Mouse (Mus musculus) liver, postnatal 0 days (tissue): Measurements from ENCODE around the gene Gpsm3. TPM values are rescaled to one million over a fixed set of nuclear protein-coding genes. Genes with fewer than 3 reads are reported as not detected.
"Not testable (repeated sequence)": the region's sequence is repeated elsewhere in the genome, so short reads cannot be mapped to it uniquely, and the experiment has no call there.

Experiments
- ATAC-seq: fragments of 200-750 bp; cut with Nextera tagmentation; 2 replicates; pipeline ENCODE4 v1.8.0; 2017; ENCODE audit warnings: mild to moderate bottlenecking, moderate library complexity
- DNase-seq: peaks from one replicate; pipeline ENCODE4 v3.0.0-alpha.2; 2016
- H3K27ac ChIP-seq: fragments of 300-500 bp; sonication (generic); 2 replicates; pipeline ENCODE4 v1.5.1; 2014; ENCODE audit warnings: antibody characterized with exemption, moderate library complexity, mild to moderate bottlenecking, low read depth
- H3K27me3 ChIP-seq: fragments of 300-500 bp; sonication (generic); 2 replicates; pipeline ENCODE4 v1.6.1; 2014; ENCODE audit warnings: low read length, control low read depth, mixed read lengths; ENCODE audit not compliant: insufficient read depth
- H3K36me3 ChIP-seq: fragments of 300-500 bp; sonication (generic); replicated peaks from 2 replicates; pipeline ENCODE4 v1.6.1; 2014; ENCODE audit warnings: mild to moderate bottlenecking, control low read depth, low read length, moderate library complexity, mixed read lengths; ENCODE audit not compliant: insufficient read depth
- H3K4me1 ChIP-seq: fragments of 300-500 bp; sonication (generic); 2 replicates; pipeline ENCODE4 v1.6.1; 2014; ENCODE audit warnings: antibody characterized with exemption, mild to moderate bottlenecking, control low read depth; ENCODE audit not compliant: insufficient read depth
- H3K4me2 ChIP-seq: fragments of 300-500 bp; sonication (generic); 2 replicates; pipeline ENCODE4 v1.6.1; 2014; ENCODE audit warnings: low read depth, mild to moderate bottlenecking, low read length, moderate library complexity, mixed read lengths
- H3K4me3 ChIP-seq: fragments of 300-500 bp; sonication (generic); 2 replicates; pipeline ENCODE4 v1.5.1; 2014; ENCODE audit warnings: low read depth, low read length
- H3K9ac ChIP-seq: fragments of 300-500 bp; sonication (generic); replicated peaks from 2 replicates; pipeline ENCODE4 v1.6.1; 2014; ENCODE audit warnings: mild to moderate bottlenecking, moderate library complexity
- H3K9me3 ChIP-seq: fragments of 300-500 bp; sonication (generic); 2 replicates; pipeline ENCODE4 v1.6.1; 2016; ENCODE audit warnings: mild to moderate bottlenecking, control low read depth, low read length, mixed read lengths
- CTCF ChIP-seq: sonication (generic); IDR thresholded peaks from 2 replicates; pipeline ENCODE4 v1.5.1; 2016; ENCODE audit warnings: antibody characterized with exemption, low read depth
- EP300 ChIP-seq: IDR thresholded peaks from 2 replicates; pipeline ENCODE4 v1.6.1; 2016; ENCODE audit warnings: antibody characterized with exemption, low read depth, mild to moderate bottlenecking
- WGBS: fragments of 180-500 bp; shearing (Covaris S2); extraction: QIAGEN DNeasy Blood & Tissue Kit; methylation state at CpG from one replicate; pipeline ENCODE4 v1.1.7; 2014; ENCODE audit not compliant: insufficient replicate concordance; 5-methylcytosine and 5-hydroxymethylcytosine counted together
- polyA plus RNA-seq: library from polyadenylated mRNA; unstranded; fragments of >200 nt; fragmentation: Nextera tagmentation; extraction: Ambion mirVana; gene quantifications from 2 replicates; pipeline ENCODE4 v1.2.1, GENCODE M21; 2015

The Gpsm3 gene
- 19.6 and 24.7 TPM in 2 replicates for polyA plus RNA-seq

- H3K27ac ChIP-seq = peak within 1 kb of the TSS; percentile 84
- peaks cover 7% of the 10 kb centered on the region for H3K36me3 ChIP-seq
- H3K9ac ChIP-seq = peak within 1 kb of the TSS; percentile 88
- ATAC-seq (no peak), DNase-seq (no peak)
- peaks cover 68% of the 10 kb centered on the region for H3K4me1 ChIP-seq
- peak within 1 kb of the TSS; percentile 69 for H3K4me3 ChIP-seq
- H3K4me2 ChIP-seq = peak within 1 kb of the TSS; percentile 99
- H3K9me3 ChIP-seq = no peaks in the 10 kb centered on the region
- H3K27me3 ChIP-seq = no peaks in the 10 kb centered on the region
- TF ChIP-seq EP300 (no peak), CTCF (no peak)
- 3% methylated on average over 7 of the region's 7 CpGs for WGBS
These were observed at the start of gene Gpsm3 for GRCm38 (mm10) chr17:34589681-34590101. Gene Gpsm3, plus strand, starts transcription at chr17:34589806.

- H3K9ac ChIP-seq = not testable (repeated sequence)
These were observed 46.0 kb upstream of the Gpsm3 start for GRCm38 (mm10) chr17:34543567-34543966.

GRCm38 (mm10) chr17:34546797-34547196 is 42.8 kb upstream of the Gpsm3 start:
- Histone ChIP-seq H3K9ac (no peak overlapping the region), H3K4me2 (no peak overlapping the region), H3K27me3 (no peaks in the 10 kb centered on the region), H3K4me3 (no peak overlapping the region), H3K9me3 (no peaks in the 10 kb centered on the region), H3K4me1 (no peaks in the 10 kb centered on the region), H3K27ac (no peak overlapping the region), H3K36me3 (no peaks in the 10 kb centered on the region)
- TF ChIP-seq CTCF = no peak
- no peak for TF ChIP-seq EP300
- no peak for DNase-seq
- no peak for ATAC-seq
- 82% methylated on average over 1 of the region's 1 CpGs for WGBS

More at GRCm38 (mm10) chr17:34543567-34543966, 46.0 kb upstream of the Gpsm3 start:
- H3K4me3 ChIP-seq, H3K27me3 ChIP-seq, H3K9me3 ChIP-seq, ATAC-seq, DNase-seq, H3K4me2 ChIP-seq, H3K4me1 ChIP-seq, H3K27ac ChIP-seq, H3K36me3 ChIP-seq: not testable (repeated sequence)
- WGBS = 93% methylated on average over 12 of the region's 13 CpGs

- H3K9ac ChIP-seq = no peak overlapping the region
- no peaks in the 10 kb centered on the region for H3K4me1 ChIP-seq
- H3K36me3 ChIP-seq = no peaks in the 10 kb centered on the region
- TF ChIP-seq CTCF (no peak), EP300 (no peak)
- ATAC-seq (no peak), DNase-seq (no peak)
- no peaks in the 10 kb centered on the region for H3K27me3 ChIP-seq
- 77% methylated on average over 4 of the region's 4 CpGs for WGBS
- H3K4me3 ChIP-seq = no peak overlapping the region
- no peak overlapping the region for H3K27ac ChIP-seq
- no peak overlapping the region for H3K4me2 ChIP-seq
- H3K9me3 ChIP-seq = no peaks in the 10 kb centered on the region
These were observed 42.0 kb upstream of the Gpsm3 start for GRCm38 (mm10) chr17:34547601-34548000.

GRCm38 (mm10) chr17:34549156-34549555 is 40.5 kb upstream of the Gpsm3 start:
- ATAC-seq = no peak
- H3K4me1 ChIP-seq = no peaks in the 10 kb centered on the region
- H3K9me3 ChIP-seq = no peaks in the 10 kb centered on the region
- no peaks in the 10 kb centered on the region for H3K36me3 ChIP-seq
- no peak overlapping the region for H3K4me2 ChIP-seq
- 72% methylated on average over 3 of the region's 3 CpGs for WGBS
- no peak overlapping the region for H3K4me3 ChIP-seq
- DNase-seq = no peak
- no peak overlapping the region for H3K27ac ChIP-seq
- H3K27me3 ChIP-seq = no peaks in the 10 kb centered on the region
- no peak for TF ChIP-seq EP300
- no peak for TF ChIP-seq CTCF
- H3K9ac ChIP-seq = no peak overlapping the region

GRCm38 (mm10) chr17:34549843-34550242 is 39.8 kb upstream of the Gpsm3 start:
- Histone ChIP-seq H3K27ac (no peak overlapping the region), H3K4me2 (no peak overlapping the region), H3K4me3 (no peak overlapping the region), H3K27me3 (no peaks in the 10 kb centered on the region), H3K4me1 (no peaks in the 10 kb centered on the region), H3K36me3 (no peaks in the 10 kb centered on the region), H3K9ac (no peak overlapping the region), H3K9me3 (no peaks in the 10 kb centered on the region)
- TF ChIP-seq EP300 (no peak), CTCF (no peak)
- ATAC-seq (no peak), DNase-seq (no peak)
- WGBS = 67% methylated on average over 2 of the region's 2 CpGs

GRCm38 (mm10) chr17:34555483-34555882 is 34.1 kb upstream of the Gpsm3 start:
- DNase-seq (peak; percentile 87), ATAC-seq (peak; percentile 69; the same call in 1 of the 2 replicates)
- Histone ChIP-seq H3K27ac (no peak overlapping the region), H3K9me3 (no peaks in the 10 kb centered on the region), H3K4me2 (no peak overlapping the region), H3K4me3 (no peak overlapping the region), H3K4me1 (0 out of 2 replicates have a peak, but pooled peaks cover 3% of the 10 kb centered on the region), H3K27me3 (no peaks in the 10 kb centered on the region), H3K36me3 (no peaks in the 10 kb centered on the region), H3K9ac (no peak overlapping the region)
- TF ChIP-seq CTCF (peak; percentile 93), EP300 (no peak)
- 23% methylated on average over 5 of the region's 5 CpGs for WGBS
